Mouse (Mus musculus) heart, adult 11 months (tissue): ENCODE data around the gene 1700006A11Rik.
"Not testable (repeated sequence)": the region's sequence is repeated elsewhere in the genome, so short reads cannot be mapped to it uniquely, and the experiment has no call there.

Experiments
- DNase-seq: peaks from one replicate; pipeline ENCODE4 v3.0.0; 2022

The 1700006A11Rik gene

GRCm38 (mm10) chr3:124425940-124426339 is at the start of gene 1700006A11Rik:
1700006A11Rik (minus strand) TSS chr3:124426040.
- DNase-seq = no peak

- DNase-seq = not testable (repeated sequence)
These were observed 48.5 kb upstream of the 1700006A11Rik start for GRCm38 (mm10) chr3:124474291-124474690.

GRCm38 (mm10) chr3:124466102-124466730 is 40.4 kb upstream of the 1700006A11Rik start:
- DNase-seq = no peak

- no peak for DNase-seq
These were observed 33.6 kb downstream of the 1700006A11Rik start for GRCm38 (mm10) chr3:124392201-124392600.

GRCm38 (mm10) chr3:124390101-124390500 is 35.7 kb downstream of the 1700006A11Rik start:
- DNase-seq = no peak

GRCm38 (mm10) chr3:124389650-124390049 is 36.2 kb downstream of the 1700006A11Rik start:
- DNase-seq = no peak

GRCm38 (mm10) chr3:124385377-124385776 is 40.5 kb downstream of the 1700006A11Rik start:
- DNase-seq = peak; percentile 83

GRCm38 (mm10) chr3:124372031-124372430 is 53.8 kb downstream of the 1700006A11Rik start:
- no peak for DNase-seq

GRCm38 (mm10) chr3:124357533-124357932 is 68.3 kb downstream of the 1700006A11Rik start:
- no peak for DNase-seq
